Mouse (Mus musculus): Measurements from ENCODE around the gene Espnl. TPM values are rescaled to one million over a fixed set of nuclear protein-coding genes. Genes with fewer than 3 reads are reported as not detected.

The Espnl gene
- polyA plus RNA-seq, 1 experiment from 2014 or later, result 0.06 TPM

GRCm38 (mm10) chr1:91292101-91292825 is 29.6 kb upstream of the Espnl start:
- no peaks in the 10 kb centered on the region for H3K27me3 ChIP-seq (ENCODE audit: control insufficient read depth, insufficient read depth, low read length)
- DNase-seq (ENCODE audit: low spot score), result no peak
- H3K36me3 ChIP-seq (replicated peaks; ENCODE audit: control insufficient read depth, insufficient read depth, low read depth, low read length), result no peaks in the 10 kb centered on the region; the same call in 1 of the 2 replicates

GRCm38 (mm10) chr1:91295544-91295943 is 26.3 kb upstream of the Espnl start:
- WGBS, result 89% methylated on average over 6 of the region's 6 CpGs
- no peak overlapping the region for H3K4me3 ChIP-seq (ENCODE audit: low read depth, low read length)
- DNase-seq (ENCODE audit: low spot score), result no peak
- H3K9me3 ChIP-seq (replicated peaks; ENCODE audit: control insufficient read depth, low read length), result no peaks in the 10 kb centered on the region
- no peak overlapping the region for H3K9ac ChIP-seq (replicated peaks; ENCODE audit: low read length)
- no peak overlapping the region for H3K27ac ChIP-seq (replicated peaks; ENCODE audit: low read depth, low read length)
- no peaks in the 10 kb centered on the region for H3K27me3 ChIP-seq (ENCODE audit: control insufficient read depth, insufficient read depth, low read length)
- no peaks in the 10 kb centered on the region for H3K4me1 ChIP-seq (ENCODE audit: control insufficient read depth, insufficient read depth, low read length)
- H3K4me2 ChIP-seq (ENCODE audit: low read depth, low read length), result no peak overlapping the region
- H3K36me3 ChIP-seq (replicated peaks; ENCODE audit: control insufficient read depth, insufficient read depth, low read depth, low read length), result no peaks in the 10 kb centered on the region; the same call in 1 of the 2 replicates
- ATAC-seq (replicated peaks; ENCODE audit: insufficient number of reproducible peaks, low FRiP score, low TSS enrichment, low read depth), result no peak

More at GRCm38 (mm10) chr1:91292101-91292825, 29.6 kb upstream of the Espnl start:
- Histone ChIP-seq H3K27ac (replicated peaks; ENCODE audit: low read depth, low read length) (no peak overlapping the region), H3K4me3 (ENCODE audit: low read depth, low read length) (no peak overlapping the region), H3K9ac (replicated peaks; ENCODE audit: low read length) (no peak overlapping the region), H3K9me3 (replicated peaks; ENCODE audit: control insufficient read depth, low read length) (no peaks in the 10 kb centered on the region), H3K4me2 (ENCODE audit: low read depth, low read length) (no peak overlapping the region), H3K4me1 (ENCODE audit: control insufficient read depth, insufficient read depth, low read length) (no peaks in the 10 kb centered on the region)
- 93% methylated on average over 11 of the region's 11 CpGs for WGBS
- no peak for ATAC-seq (replicated peaks; ENCODE audit: insufficient number of reproducible peaks, low FRiP score, low TSS enrichment, low read depth)

GRCm38 (mm10) chr1:91297799-91298744 is 23.8 kb upstream of the Espnl start, which contains the start of gene Scly:
Scly (plus strand) TSS chr1:91298338.
- H3K9ac ChIP-seq (replicated peaks; ENCODE audit: low read length), result peak within 1 kb of the TSS; percentile 84
- peak; percentile 99 for ATAC-seq (replicated peaks; ENCODE audit: insufficient number of reproducible peaks, low FRiP score, low TSS enrichment, low read depth)
- H3K4me3 ChIP-seq (ENCODE audit: low read depth, low read length), result peak within 1 kb of the TSS; percentile 70
- peak; percentile 94 for DNase-seq (ENCODE audit: low spot score)
- under 1% methylated on average over 56 of the region's 65 CpGs for WGBS
- no peaks in the 10 kb centered on the region for H3K9me3 ChIP-seq (replicated peaks; ENCODE audit: control insufficient read depth, low read length)
- H3K27ac ChIP-seq (replicated peaks; ENCODE audit: low read depth, low read length), result no peak within 1 kb of the TSS
- H3K4me1 ChIP-seq (ENCODE audit: control insufficient read depth, insufficient read depth, low read length), result no peaks in the 10 kb centered on the region
- H3K4me2 ChIP-seq (ENCODE audit: low read depth, low read length), result peak within 1 kb of the TSS; percentile 73
- no peaks in the 10 kb centered on the region for H3K36me3 ChIP-seq (replicated peaks; ENCODE audit: control insufficient read depth, insufficient read depth, low read depth, low read length)
- H3K27me3 ChIP-seq (ENCODE audit: control insufficient read depth, insufficient read depth, low read length), result no peaks in the 10 kb centered on the region

GRCm38 (mm10) chr1:91299026-91299706 is 22.7 kb upstream of the Espnl start:
- H3K27me3 ChIP-seq (ENCODE audit: control insufficient read depth, insufficient read depth, low read length), result no peaks in the 10 kb centered on the region
- WGBS, result 76% methylated on average over 13 of the region's 13 CpGs
- no peak for ATAC-seq (replicated peaks; ENCODE audit: insufficient number of reproducible peaks, low FRiP score, low TSS enrichment, low read depth)
- DNase-seq (ENCODE audit: low spot score), result no peak
- H3K36me3 ChIP-seq (replicated peaks; ENCODE audit: control insufficient read depth, insufficient read depth, low read depth, low read length), result no peaks in the 10 kb centered on the region
- H3K4me1 ChIP-seq (ENCODE audit: control insufficient read depth, insufficient read depth, low read length), result no peaks in the 10 kb centered on the region
- no peak overlapping the region for H3K27ac ChIP-seq (replicated peaks; ENCODE audit: low read depth, low read length)
- peak overlapping the region; percentile 73 for H3K4me2 ChIP-seq (ENCODE audit: low read depth, low read length)
- peak overlapping the region; percentile 28; the same call in 1 of the 2 replicates for H3K9ac ChIP-seq (replicated peaks; ENCODE audit: low read length)
- peak overlapping the region; percentile 70 for H3K4me3 ChIP-seq (ENCODE audit: low read depth, low read length)
- no peaks in the 10 kb centered on the region for H3K9me3 ChIP-seq (replicated peaks; ENCODE audit: control insufficient read depth, low read length)

GRCm38 (mm10) chr1:91299707-91300426 is 22.0 kb upstream of the Espnl start:
- Histone ChIP-seq H3K27me3 (ENCODE audit: control insufficient read depth, insufficient read depth, low read length) (no peaks in the 10 kb centered on the region), H3K27ac (replicated peaks; ENCODE audit: low read depth, low read length) (no peak overlapping the region), H3K4me2 (ENCODE audit: low read depth, low read length) (no peak overlapping the region), H3K4me1 (ENCODE audit: control insufficient read depth, insufficient read depth, low read length) (no peaks in the 10 kb centered on the region), H3K9ac (replicated peaks; ENCODE audit: low read length) (no peak overlapping the region), H3K36me3 (replicated peaks; ENCODE audit: control insufficient read depth, insufficient read depth, low read depth, low read length) (no peaks in the 10 kb centered on the region), H3K4me3 (ENCODE audit: low read depth, low read length) (no peak overlapping the region), H3K9me3 (replicated peaks; ENCODE audit: control insufficient read depth, low read length) (no peaks in the 10 kb centered on the region)
- WGBS, result 76% methylated on average over 5 of the region's 5 CpGs
- ATAC-seq (replicated peaks; ENCODE audit: insufficient number of reproducible peaks, low FRiP score, low TSS enrichment, low read depth), result no peak
- DNase-seq (ENCODE audit: low spot score), result no peak

- no peak overlapping the region for H3K9ac ChIP-seq (replicated peaks; ENCODE audit: low read length)
- H3K36me3 ChIP-seq (replicated peaks; ENCODE audit: control insufficient read depth, insufficient read depth, low read depth, low read length), result no peaks in the 10 kb centered on the region
- no peak for DNase-seq (ENCODE audit: low spot score)
- H3K4me3 ChIP-seq (ENCODE audit: low read depth, low read length), result no peak overlapping the region
- no peaks in the 10 kb centered on the region for H3K4me1 ChIP-seq (ENCODE audit: control insufficient read depth, insufficient read depth, low read length)
- no peak overlapping the region for H3K4me2 ChIP-seq (ENCODE audit: low read depth, low read length)
- H3K9me3 ChIP-seq (replicated peaks; ENCODE audit: control insufficient read depth, low read length), result no peaks in the 10 kb centered on the region
- WGBS, result 85% methylated on average over 3 of the region's 3 CpGs
- no peak overlapping the region for H3K27ac ChIP-seq (replicated peaks; ENCODE audit: low read depth, low read length)
- no peak for ATAC-seq (replicated peaks; ENCODE audit: insufficient number of reproducible peaks, low FRiP score, low TSS enrichment, low read depth)
- H3K27me3 ChIP-seq (ENCODE audit: control insufficient read depth, insufficient read depth, low read length), result no peaks in the 10 kb centered on the region
Measured at GRCm38 (mm10) chr1:91301206-91301920, 20.5 kb upstream of the Espnl start.

GRCm38 (mm10) chr1:91302021-91302420 is 19.9 kb upstream of the Espnl start:
- no peak overlapping the region for H3K4me3 ChIP-seq (ENCODE audit: low read depth, low read length)
- no peak for DNase-seq (ENCODE audit: low spot score)
- H3K36me3 ChIP-seq (replicated peaks; ENCODE audit: control insufficient read depth, insufficient read depth, low read depth, low read length), result no peaks in the 10 kb centered on the region
- H3K9me3 ChIP-seq (replicated peaks; ENCODE audit: control insufficient read depth, low read length), result no peaks in the 10 kb centered on the region
- H3K4me1 ChIP-seq (ENCODE audit: control insufficient read depth, insufficient read depth, low read length), result no peaks in the 10 kb centered on the region
- 90% methylated on average over 3 of the region's 3 CpGs for WGBS
- H3K27ac ChIP-seq (replicated peaks; ENCODE audit: low read depth, low read length), result no peak overlapping the region
- H3K9ac ChIP-seq (replicated peaks; ENCODE audit: low read length), result no peak overlapping the region
- ATAC-seq (replicated peaks; ENCODE audit: insufficient number of reproducible peaks, low FRiP score, low TSS enrichment, low read depth), result no peak
- H3K4me2 ChIP-seq (ENCODE audit: low read depth, low read length), result no peak overlapping the region
- no peaks in the 10 kb centered on the region for H3K27me3 ChIP-seq (ENCODE audit: control insufficient read depth, insufficient read depth, low read length)

Measured in embryonic facial prominence, embryonic 11.5 days (tissue).